Mouse (Mus musculus): ENCODE results near the gene Tmem179. TPM values are rescaled to one million over a fixed set of nuclear protein-coding genes. Genes with fewer than 3 reads are reported as not detected.

Gene Tmem179
- polyA plus RNA-seq, 1 experiment = not detected

DNA sequence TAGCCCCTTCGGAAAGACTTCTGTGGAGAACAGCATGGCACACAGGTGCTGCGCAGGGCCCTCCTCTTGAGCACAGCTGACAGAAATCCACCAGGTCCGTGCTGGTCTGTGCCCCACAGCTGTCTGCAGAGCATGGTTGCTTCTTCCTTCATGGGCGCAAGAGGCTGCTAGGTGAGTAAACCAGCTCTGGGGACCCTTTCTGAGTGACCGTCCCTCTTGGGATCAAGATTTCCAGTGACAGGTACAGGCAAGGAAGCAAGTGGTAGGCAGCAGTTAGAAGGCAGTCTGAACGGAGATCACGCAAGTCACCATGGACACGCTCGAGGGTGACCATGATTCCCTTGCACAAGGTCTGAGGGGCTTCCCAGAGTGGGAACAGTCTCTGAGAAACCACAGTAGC, 27.0 kb downstream of the Tmem179 start:
- TF ChIP-seq POLR2A (IDR thresholded peaks at IDR 0.05; ENCODE audit: insufficient read depth, low read depth, low read length) (no peak), CTCF (IDR thresholded peaks at IDR 0.05; ENCODE audit: insufficient read depth, low read depth, low read length) (no peak)
- WGBS = 97% methylated on average over 9 of the region's 9 CpGs

DNA sequence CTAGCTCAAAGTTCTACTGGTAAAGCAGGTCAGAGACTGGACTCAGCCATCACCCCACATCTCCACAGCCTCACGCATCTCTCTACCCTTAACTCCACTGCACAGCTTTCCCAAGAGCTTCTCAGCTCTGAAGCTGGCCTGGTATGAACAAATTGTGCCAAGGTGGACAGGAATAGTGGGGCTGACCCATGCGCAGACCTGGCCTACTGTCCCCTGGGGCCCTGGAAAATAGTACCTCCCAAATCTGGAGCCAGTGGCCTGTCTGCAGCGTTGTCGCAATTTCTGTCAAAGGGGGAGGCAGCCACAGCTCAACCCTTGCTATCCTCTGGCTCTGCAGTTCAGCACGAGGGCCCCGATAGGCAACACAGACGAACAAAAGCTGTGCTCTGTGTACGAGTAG, 27.4 kb downstream of the Tmem179 start, which contains the start of gene A530016L24Rik:
A530016L24Rik (plus strand) TSS at position 315 of the 400 bp plus-strand sequence.
- WGBS = 97% methylated on average over 8 of the region's 8 CpGs
- no peak within 1 kb of the TSS for H3K4me3 ChIP-seq (ENCODE audit: insufficient read depth, low read depth, low read length)

More for the DNA sequence above, 27.0 kb downstream of the Tmem179 start:
- Histone ChIP-seq H3K27ac (ENCODE audit: insufficient read depth, low read depth, low read length) (no peak overlapping the region), H3K4me1 (ENCODE audit: control insufficient read depth, insufficient read depth, low read length) (peaks cover 14% of the 10 kb centered on the region), H3K4me3 (ENCODE audit: insufficient read depth, low read depth, low read length) (no peak overlapping the region)

DNA sequence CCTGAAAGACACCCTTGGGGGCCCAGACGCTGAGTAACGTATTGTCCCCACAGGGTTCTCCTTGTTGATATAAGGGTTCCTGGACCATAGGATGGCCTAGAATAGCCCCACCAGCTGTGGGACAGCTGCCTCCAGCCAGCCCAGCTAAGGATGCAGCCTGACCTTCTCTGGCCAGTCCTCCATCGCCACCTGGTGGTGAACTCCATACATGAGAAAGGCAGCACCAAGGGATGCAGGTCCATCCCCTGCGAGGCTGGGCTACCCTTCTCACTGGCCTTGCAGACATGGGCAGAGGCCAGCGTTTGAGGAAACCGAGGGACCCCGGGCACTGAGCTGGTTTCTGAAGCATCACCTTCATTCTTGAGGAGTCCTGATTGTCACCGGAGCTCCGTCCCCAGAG, 42.8 kb downstream of the Tmem179 start:
- 23% methylated on average over 9 of the region's 9 CpGs for WGBS
- H3K4me1 ChIP-seq (ENCODE audit: control insufficient read depth, insufficient read depth, low read length) = peaks cover 17% of the 10 kb centered on the region
- no peak overlapping the region for H3K27ac ChIP-seq (ENCODE audit: insufficient read depth, low read depth, low read length)
- no peak overlapping the region for H3K4me3 ChIP-seq (ENCODE audit: insufficient read depth, low read depth, low read length)
- TF ChIP-seq POLR2A (IDR thresholded peaks at IDR 0.05; ENCODE audit: insufficient read depth, low read depth, low read length) (no peak), CTCF (IDR thresholded peaks at IDR 0.05; ENCODE audit: insufficient read depth, low read depth, low read length) (peak; percentile 93)

More for the DNA sequence above, 27.4 kb downstream of the Tmem179 start, which contains the start of gene A530016L24Rik:
- Histone ChIP-seq H3K4me1 (ENCODE audit: control insufficient read depth, insufficient read depth, low read length) (peaks cover 14% of the 10 kb centered on the region), H3K27ac (ENCODE audit: insufficient read depth, low read depth, low read length) (no peak within 1 kb of the TSS)
- TF ChIP-seq CTCF (IDR thresholded peaks at IDR 0.05; ENCODE audit: insufficient read depth, low read depth, low read length) = no peak
- TF ChIP-seq POLR2A (IDR thresholded peaks at IDR 0.05; ENCODE audit: insufficient read depth, low read depth, low read length) = no peak

DNA sequence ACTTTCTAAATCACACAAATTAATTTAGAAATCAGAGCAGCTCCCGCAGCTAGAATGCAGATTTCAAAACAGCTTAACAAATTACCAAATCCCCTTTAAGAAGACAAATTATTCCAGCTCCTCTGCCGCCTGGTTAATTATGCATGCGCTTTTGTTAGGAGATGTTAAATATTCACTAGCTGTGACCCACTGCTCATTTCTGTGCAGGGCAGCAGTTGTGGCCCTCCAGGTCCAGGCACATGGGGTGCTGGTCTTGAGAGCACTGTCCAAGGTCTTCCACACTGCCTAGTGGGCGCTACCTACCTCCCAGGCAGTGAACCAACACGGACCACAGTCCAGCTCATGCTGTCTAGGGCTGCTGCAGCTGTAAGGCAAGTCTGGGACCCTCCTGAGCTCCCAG, 46.3 kb downstream of the Tmem179 start:
- TF ChIP-seq POLR2A (IDR thresholded peaks at IDR 0.05; ENCODE audit: insufficient read depth, low read depth, low read length) (no peak), CTCF (IDR thresholded peaks at IDR 0.05; ENCODE audit: insufficient read depth, low read depth, low read length) (no peak)
- peaks cover 14% of the 10 kb centered on the region for H3K4me1 ChIP-seq (ENCODE audit: control insufficient read depth, insufficient read depth, low read length)
- no peak overlapping the region for H3K27ac ChIP-seq (ENCODE audit: insufficient read depth, low read depth, low read length)
- H3K4me3 ChIP-seq (ENCODE audit: insufficient read depth, low read depth, low read length) = no peak overlapping the region
- 56% methylated on average over 5 of the region's 5 CpGs for WGBS

DNA sequence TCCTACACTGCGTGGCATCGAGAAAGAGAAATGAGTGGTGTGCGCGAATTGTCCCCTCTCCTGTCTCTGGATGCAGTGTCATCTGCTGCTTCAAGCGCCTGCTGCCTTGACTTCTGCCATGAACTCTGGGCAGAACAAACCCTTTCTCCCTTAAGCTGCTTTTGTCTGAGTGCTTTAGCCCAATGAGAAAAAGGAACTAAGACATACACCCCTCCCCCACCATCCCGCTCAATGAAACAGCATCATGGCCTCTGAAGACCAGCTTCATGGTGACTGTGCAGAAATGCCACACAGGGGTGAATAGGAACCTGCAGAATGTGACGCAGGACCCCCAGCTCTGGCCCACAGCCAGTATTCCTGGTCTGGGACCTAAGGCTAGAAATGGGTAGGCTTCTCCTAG, 47.2 kb downstream of the Tmem179 start:
- Histone ChIP-seq H3K4me3 (ENCODE audit: insufficient read depth, low read depth, low read length) (no peak overlapping the region), H3K4me1 (ENCODE audit: control insufficient read depth, insufficient read depth, low read length) (peaks cover 14% of the 10 kb centered on the region), H3K27ac (ENCODE audit: insufficient read depth, low read depth, low read length) (no peak overlapping the region)
- TF ChIP-seq POLR2A (IDR thresholded peaks at IDR 0.05; ENCODE audit: insufficient read depth, low read depth, low read length) (no peak), CTCF (IDR thresholded peaks at IDR 0.05; ENCODE audit: insufficient read depth, low read depth, low read length) (no peak)
- WGBS = 69% methylated on average over 7 of the region's 7 CpGs

DNA sequence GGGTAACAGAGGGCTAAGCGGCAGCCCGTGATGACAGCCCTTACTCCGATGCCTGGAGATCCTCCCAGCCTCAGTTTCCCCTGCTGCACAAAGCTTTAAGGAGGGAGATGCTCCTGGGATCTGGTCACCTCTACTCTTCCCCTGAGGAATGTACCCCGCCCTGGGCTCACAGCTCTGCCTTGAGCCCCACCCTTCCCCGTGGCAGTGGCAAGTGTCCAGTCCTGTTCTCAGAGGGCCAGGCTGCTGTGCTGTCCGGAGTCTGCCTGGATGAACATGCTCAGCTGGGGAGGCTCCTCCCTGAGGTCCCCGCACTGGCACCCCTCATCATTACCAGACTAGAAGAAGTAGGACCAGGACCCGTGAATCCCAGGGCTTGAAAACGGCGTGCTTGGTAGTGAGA, 49.2 kb downstream of the Tmem179 start:
- Histone ChIP-seq H3K4me3 (ENCODE audit: insufficient read depth, low read depth, low read length) (no peak overlapping the region), H3K27ac (ENCODE audit: insufficient read depth, low read depth, low read length) (no peak overlapping the region), H3K4me1 (ENCODE audit: control insufficient read depth, insufficient read depth, low read length) (peaks cover 18% of the 10 kb centered on the region)
- TF ChIP-seq CTCF (IDR thresholded peaks at IDR 0.05; ENCODE audit: insufficient read depth, low read depth, low read length) (no peak), POLR2A (IDR thresholded peaks at IDR 0.05; ENCODE audit: insufficient read depth, low read depth, low read length) (no peak)
- whole genome bisulfite sequencing = 91% methylated on average over 10 of the region's 10 CpGs

DNA sequence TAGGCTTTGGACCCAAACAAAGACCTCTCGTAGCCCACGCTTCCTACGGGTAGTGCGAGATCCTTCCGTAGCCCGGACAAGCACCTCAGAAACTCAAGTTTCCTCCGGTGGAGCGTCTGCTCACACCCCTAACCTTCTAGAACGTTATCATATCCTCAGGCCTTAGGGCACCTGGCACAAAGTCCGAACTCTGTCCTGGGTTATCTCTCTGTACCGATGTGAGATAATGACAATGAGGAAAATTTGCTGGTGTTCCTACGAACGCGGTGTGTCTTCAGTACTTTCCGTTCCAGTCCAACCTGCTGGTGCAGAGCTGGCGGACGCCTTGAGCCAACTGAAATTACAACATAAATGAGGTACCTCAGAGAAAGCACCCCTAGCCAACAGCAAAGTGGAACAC, 50.6 kb downstream of the Tmem179 start:
- H3K27ac ChIP-seq (ENCODE audit: insufficient read depth, low read depth, low read length) = no peak overlapping the region
- H3K4me1 ChIP-seq (ENCODE audit: control insufficient read depth, insufficient read depth, low read length) = peaks cover 25% of the 10 kb centered on the region
- WGBS = 92% methylated on average over 17 of the region's 17 CpGs
- H3K4me3 ChIP-seq (ENCODE audit: insufficient read depth, low read depth, low read length) = no peak overlapping the region
- no peak for TF ChIP-seq POLR2A (IDR thresholded peaks at IDR 0.05; ENCODE audit: insufficient read depth, low read depth, low read length)
- TF ChIP-seq CTCF (IDR thresholded peaks at IDR 0.05; ENCODE audit: insufficient read depth, low read depth, low read length) = no peak

DNA sequence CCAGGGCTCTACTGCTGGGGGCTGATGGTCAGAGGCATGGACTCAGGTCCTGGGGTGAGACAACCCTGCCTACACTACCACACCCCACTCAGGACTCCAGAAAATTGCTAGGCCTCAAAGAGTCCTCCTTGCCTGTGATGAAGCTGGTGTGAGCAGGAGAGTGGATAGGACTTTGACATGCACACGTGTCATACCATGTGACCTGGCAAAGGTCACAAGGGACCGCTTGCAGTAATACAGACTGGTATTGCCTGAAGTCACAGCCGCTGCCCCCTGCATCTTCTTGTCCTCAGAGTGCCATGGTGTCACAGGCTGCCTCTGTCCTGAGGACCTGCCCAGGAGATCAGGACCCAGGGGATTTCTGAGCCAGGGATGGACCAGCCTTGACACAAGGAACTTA, 52.0 kb downstream of the Tmem179 start:
- Histone ChIP-seq H3K27ac (ENCODE audit: insufficient read depth, low read depth, low read length) (no peak overlapping the region), H3K4me1 (ENCODE audit: control insufficient read depth, insufficient read depth, low read length) (peaks cover 24% of the 10 kb centered on the region), H3K4me3 (ENCODE audit: insufficient read depth, low read depth, low read length) (no peak overlapping the region)
- WGBS = 83% methylated on average over 3 of the region's 3 CpGs
- TF ChIP-seq CTCF (IDR thresholded peaks at IDR 0.05; ENCODE audit: insufficient read depth, low read depth, low read length) (no peak), POLR2A (IDR thresholded peaks at IDR 0.05; ENCODE audit: insufficient read depth, low read depth, low read length) (no peak)

DNA sequence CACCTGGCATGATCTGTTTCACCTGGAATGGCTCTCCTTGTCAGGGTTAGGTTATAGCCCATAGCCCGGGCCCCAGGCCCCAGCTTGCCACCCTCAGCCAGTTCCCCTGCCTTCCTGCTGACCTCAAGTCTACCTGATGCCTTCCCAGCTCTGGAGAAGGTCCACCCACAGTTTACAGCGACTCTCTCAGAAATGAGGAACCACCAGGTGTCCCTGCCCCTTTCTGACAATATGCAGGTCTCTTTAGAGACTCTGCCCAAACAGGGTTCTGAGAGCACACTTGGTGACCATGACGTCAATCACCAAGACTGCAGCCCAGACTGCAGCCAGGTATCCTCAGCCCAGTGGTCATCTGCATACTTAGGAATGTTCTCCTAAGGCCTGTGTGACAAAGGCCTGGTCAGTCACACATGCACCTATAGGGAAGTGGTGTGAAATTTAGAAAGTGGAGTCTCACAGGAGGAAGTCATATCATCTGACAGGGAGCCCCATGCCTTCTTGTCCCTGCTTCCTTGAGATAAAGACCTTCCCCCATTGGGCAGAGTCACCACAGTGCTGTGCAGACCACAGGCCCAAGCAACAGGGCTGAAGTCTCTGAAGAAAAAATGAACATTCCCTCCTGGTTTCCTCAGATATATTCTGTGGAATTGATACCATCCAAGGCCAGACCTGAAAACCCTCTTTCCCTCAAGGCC, 52.6 kb downstream of the Tmem179 start:
- Histone ChIP-seq H3K27ac (ENCODE audit: insufficient read depth, low read depth, low read length) (no peak overlapping the region), H3K4me1 (ENCODE audit: control insufficient read depth, insufficient read depth, low read length) (peaks cover 23% of the 10 kb centered on the region), H3K4me3 (ENCODE audit: insufficient read depth, low read depth, low read length) (no peak overlapping the region)
- 93% methylated on average over 3 of the region's 3 CpGs for whole genome bisulfite sequencing
- TF ChIP-seq POLR2A (IDR thresholded peaks at IDR 0.05; ENCODE audit: insufficient read depth, low read depth, low read length) (no peak), CTCF (IDR thresholded peaks at IDR 0.05; ENCODE audit: insufficient read depth, low read depth, low read length) (no peak)

Measured in olfactory bulb, adult 2 months (tissue).